Mouse (Mus musculus): ENCODE measurements around the gene 1810046K07Rik. TPM values are rescaled to one million over a fixed set of nuclear protein-coding genes. Genes with fewer than 3 reads are reported as not detected.

The 1810046K07Rik gene
- not detected in 2 replicates for polyA plus RNA-seq (2015; fragmentation: Nextera tagmentation; extraction: Ambion mirVana)

DNA sequence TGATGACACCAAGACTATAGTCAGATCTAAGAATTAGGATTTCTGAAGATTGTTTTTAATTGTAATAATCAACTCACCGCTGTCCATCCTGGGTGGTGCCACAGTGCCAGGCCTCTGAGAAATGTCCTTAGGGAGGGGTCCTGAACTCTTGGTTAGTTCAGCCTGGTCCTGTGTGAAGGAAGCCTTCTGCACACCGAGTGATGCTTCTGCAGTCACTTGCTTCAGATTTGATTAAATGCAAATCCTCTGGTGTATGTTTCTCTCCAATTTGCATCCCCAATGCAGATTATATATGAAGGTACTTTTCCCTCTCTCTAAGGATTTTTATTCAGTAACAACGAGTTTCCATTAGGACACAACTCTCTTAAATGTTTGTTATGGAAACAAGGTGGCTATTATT is at the start of gene 1810046K07Rik:
Gene 1810046K07Rik, minus strand, starts transcription at position 187 of the 400 bp plus-strand sequence.
- ATAC-seq (replicated peaks; ENCODE audit: low FRiP score, low read depth) (no peak), DNase-seq (ENCODE audit: low spot score) (no peak)
- 92% methylated on average over 3 of the region's 3 CpGs for WGBS
- Histone ChIP-seq H3K4me3 (replicated peaks; ENCODE audit: low read depth, low read length) (no peak within 1 kb of the TSS), H3K4me2 (ENCODE audit: low read length) (no peak within 1 kb of the TSS), H3K36me3 (ENCODE audit: insufficient read depth, low read length) (no peaks in the 10 kb centered on the region), H3K27ac (no peak within 1 kb of the TSS), H3K4me1 (replicated peaks; ENCODE audit: insufficient read depth, low read length) (no peaks in the 10 kb centered on the region), H3K27me3 (ENCODE audit: insufficient read depth, low read length) (no peaks in the 10 kb centered on the region), H3K9ac (ENCODE audit: low read depth, low read length) (no peak within 1 kb of the TSS), H3K9me3 (replicated peaks; ENCODE audit: low read length) (no peaks in the 10 kb centered on the region)
- no peak for TF ChIP-seq CTCF (IDR thresholded peaks at IDR 0.05; ENCODE audit: low read depth)

GRCm38 (mm10) chr9:51369560-51369959 is 40.8 kb upstream of the 1810046K07Rik start:
- 47% methylated on average over 3 of the region's 3 CpGs for WGBS
- Histone ChIP-seq H3K9ac (ENCODE audit: low read depth, low read length) (no peak overlapping the region), H3K9me3 (replicated peaks; ENCODE audit: low read length) (no peaks in the 10 kb centered on the region), H3K4me1 (replicated peaks; ENCODE audit: insufficient read depth, low read length) (no peaks in the 10 kb centered on the region), H3K4me2 (ENCODE audit: low read length) (no peak overlapping the region), H3K27me3 (ENCODE audit: insufficient read depth, low read length) (no peaks in the 10 kb centered on the region), H3K4me3 (replicated peaks; ENCODE audit: low read depth, low read length) (no peak overlapping the region), H3K36me3 (ENCODE audit: insufficient read depth, low read length) (no peaks in the 10 kb centered on the region), H3K27ac (no peak overlapping the region)
- TF ChIP-seq CTCF (IDR thresholded peaks at IDR 0.05; ENCODE audit: low read depth): no peak
- ATAC-seq (replicated peaks; ENCODE audit: low FRiP score, low read depth): no peak
- no peak for DNase-seq (ENCODE audit: low spot score)

DNA sequence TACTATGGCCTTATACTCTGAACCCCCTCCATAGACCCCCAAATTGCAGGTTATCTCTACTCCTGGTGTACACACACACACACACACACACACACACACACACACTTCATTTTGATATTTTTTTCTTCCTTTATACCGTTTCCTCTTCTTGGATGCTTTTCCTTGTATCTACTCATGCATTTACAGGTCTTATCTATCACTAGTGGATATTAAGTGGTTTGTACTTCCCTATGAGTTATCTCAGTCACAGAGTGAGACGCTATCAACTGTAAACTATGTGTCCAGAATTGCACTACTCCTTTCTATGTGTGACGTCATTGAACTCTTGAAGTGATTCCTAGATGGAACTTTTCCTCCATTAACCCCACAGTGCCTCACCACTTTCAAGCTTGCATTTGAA is 38.4 kb upstream of the 1810046K07Rik start:
- Histone ChIP-seq H3K27ac (no peak overlapping the region), H3K4me1 (replicated peaks; ENCODE audit: insufficient read depth, low read length) (no peaks in the 10 kb centered on the region), H3K4me3 (replicated peaks; ENCODE audit: low read depth, low read length) (no peak overlapping the region), H3K27me3 (ENCODE audit: insufficient read depth, low read length) (no peaks in the 10 kb centered on the region), H3K4me2 (ENCODE audit: low read length) (no peak overlapping the region), H3K9me3 (replicated peaks; ENCODE audit: low read length) (no peaks in the 10 kb centered on the region), H3K9ac (ENCODE audit: low read depth, low read length) (no peak overlapping the region), H3K36me3 (ENCODE audit: insufficient read depth, low read length) (no peaks in the 10 kb centered on the region)
- ATAC-seq (replicated peaks; ENCODE audit: low FRiP score, low read depth) (no peak), DNase-seq (ENCODE audit: low spot score) (no peak)
- no peak for TF ChIP-seq CTCF (IDR thresholded peaks at IDR 0.05; ENCODE audit: low read depth)
- 87% methylated on average over 3 of the region's 3 CpGs for WGBS

DNA sequence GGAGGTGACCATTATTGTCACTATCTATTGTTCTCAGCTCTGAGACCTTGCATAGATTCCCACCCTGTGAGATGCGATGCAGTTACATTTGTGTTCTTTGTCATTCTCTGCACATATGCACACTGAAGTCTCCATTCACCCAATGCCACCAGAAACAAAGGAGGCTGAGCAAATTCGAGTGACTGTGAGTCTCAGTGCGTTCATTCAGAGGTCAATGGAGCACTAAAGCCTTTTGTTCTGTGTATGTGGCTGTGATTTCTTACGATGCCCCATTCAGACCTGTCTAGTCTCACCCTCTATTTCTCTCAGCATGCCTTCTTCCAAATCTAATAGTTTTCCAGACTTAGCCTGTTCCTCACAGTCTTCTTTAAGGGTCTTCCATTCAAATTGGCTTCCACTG is 35.3 kb upstream of the 1810046K07Rik start:
- Histone ChIP-seq H3K27me3 (ENCODE audit: insufficient read depth, low read length) (no peaks in the 10 kb centered on the region), H3K9me3 (replicated peaks; ENCODE audit: low read length) (no peaks in the 10 kb centered on the region), H3K9ac (ENCODE audit: low read depth, low read length) (no peak overlapping the region), H3K4me2 (ENCODE audit: low read length) (no peak overlapping the region), H3K27ac (no peak overlapping the region), H3K36me3 (ENCODE audit: insufficient read depth, low read length) (no peaks in the 10 kb centered on the region), H3K4me1 (replicated peaks; ENCODE audit: insufficient read depth, low read length) (no peaks in the 10 kb centered on the region), H3K4me3 (replicated peaks; ENCODE audit: low read depth, low read length) (no peak overlapping the region)
- DNase-seq (ENCODE audit: low spot score) (no peak), ATAC-seq (replicated peaks; ENCODE audit: low FRiP score, low read depth) (no peak)
- no peak for TF ChIP-seq CTCF (IDR thresholded peaks at IDR 0.05; ENCODE audit: low read depth)
- WGBS: 78% methylated on average over 4 of the region's 4 CpGs

- H3K9me3 ChIP-seq (replicated peaks; ENCODE audit: low read length): no peaks in the 10 kb centered on the region
- no peak overlapping the region for H3K4me3 ChIP-seq (replicated peaks; ENCODE audit: low read depth, low read length)
- no peak overlapping the region for H3K4me2 ChIP-seq (ENCODE audit: low read length)
- ATAC-seq (replicated peaks; ENCODE audit: low FRiP score, low read depth) (no peak), DNase-seq (ENCODE audit: low spot score) (peak; percentile 3)
- H3K4me1 ChIP-seq (replicated peaks; ENCODE audit: insufficient read depth, low read length): no peaks in the 10 kb centered on the region
- no peak overlapping the region for H3K9ac ChIP-seq (ENCODE audit: low read depth, low read length)
- TF ChIP-seq CTCF (IDR thresholded peaks at IDR 0.05; ENCODE audit: low read depth): no peak
- no peaks in the 10 kb centered on the region for H3K36me3 ChIP-seq (ENCODE audit: insufficient read depth, low read length)
- H3K27me3 ChIP-seq (ENCODE audit: insufficient read depth, low read length): no peaks in the 10 kb centered on the region
- 71% methylated on average over 3 of the region's 3 CpGs for WGBS
- no peak overlapping the region for H3K27ac ChIP-seq
Observed at GRCm38 (mm10) chr9:51353511-51353910, 24.8 kb upstream of the 1810046K07Rik start.

GRCm38 (mm10) chr9:51352896-51353295 is 24.2 kb upstream of the 1810046K07Rik start:
- DNase-seq (ENCODE audit: low spot score) (no peak), ATAC-seq (replicated peaks; ENCODE audit: low FRiP score, low read depth) (no peak)
- WGBS: 77% methylated on average over 3 of the region's 3 CpGs
- TF ChIP-seq CTCF (IDR thresholded peaks at IDR 0.05; ENCODE audit: low read depth): no peak
- Histone ChIP-seq H3K4me2 (ENCODE audit: low read length) (no peak overlapping the region), H3K9me3 (replicated peaks; ENCODE audit: low read length) (no peaks in the 10 kb centered on the region), H3K9ac (ENCODE audit: low read depth, low read length) (no peak overlapping the region), H3K27ac (no peak overlapping the region), H3K4me1 (replicated peaks; ENCODE audit: insufficient read depth, low read length) (no peaks in the 10 kb centered on the region), H3K4me3 (replicated peaks; ENCODE audit: low read depth, low read length) (no peak overlapping the region), H3K36me3 (ENCODE audit: insufficient read depth, low read length) (no peaks in the 10 kb centered on the region), H3K27me3 (ENCODE audit: insufficient read depth, low read length) (no peaks in the 10 kb centered on the region)

DNA sequence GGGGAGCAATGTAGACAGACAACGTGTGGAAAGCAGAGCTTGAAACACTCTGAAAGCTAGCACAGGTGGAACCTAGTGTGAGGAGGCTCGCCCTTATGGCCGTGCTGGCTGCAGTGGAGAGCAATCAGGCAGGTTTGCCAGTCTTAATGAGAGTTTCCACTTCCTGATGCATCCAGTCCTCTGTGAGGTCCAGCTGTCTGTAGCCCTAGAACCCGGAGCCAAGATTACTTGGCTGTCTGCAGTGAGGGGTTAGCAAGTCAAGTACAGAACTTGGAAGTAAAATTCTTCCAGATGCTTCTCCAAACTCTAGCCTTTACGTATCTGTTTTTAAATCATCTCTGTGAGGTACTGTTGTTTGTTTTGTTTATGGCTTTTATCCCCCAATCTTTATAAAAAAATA is 20.7 kb upstream of the 1810046K07Rik start:
- no peaks in the 10 kb centered on the region for H3K9me3 ChIP-seq (replicated peaks; ENCODE audit: low read length)
- H3K27ac ChIP-seq: no peak overlapping the region
- H3K9ac ChIP-seq (ENCODE audit: low read depth, low read length): no peak overlapping the region
- no peak for DNase-seq (ENCODE audit: low spot score)
- no peaks in the 10 kb centered on the region for H3K4me1 ChIP-seq (replicated peaks; ENCODE audit: insufficient read depth, low read length)
- ATAC-seq (replicated peaks; ENCODE audit: low FRiP score, low read depth): no peak
- TF ChIP-seq CTCF (IDR thresholded peaks at IDR 0.05; ENCODE audit: low read depth): no peak
- no peak overlapping the region for H3K4me2 ChIP-seq (ENCODE audit: low read length)
- 72% methylated on average over 5 of the region's 5 CpGs for WGBS
- no peaks in the 10 kb centered on the region for H3K36me3 ChIP-seq (ENCODE audit: insufficient read depth, low read length)
- no peak overlapping the region for H3K4me3 ChIP-seq (replicated peaks; ENCODE audit: low read depth, low read length)
- H3K27me3 ChIP-seq (ENCODE audit: insufficient read depth, low read length): no peaks in the 10 kb centered on the region
